Mouse (Mus musculus): Measurements from ENCODE around the gene Eapp.
"Not testable (repeated sequence)": the region's sequence is repeated elsewhere in the genome, so short reads cannot be mapped to it uniquely, and the experiment has no call there.

Gene Eapp

DNA sequence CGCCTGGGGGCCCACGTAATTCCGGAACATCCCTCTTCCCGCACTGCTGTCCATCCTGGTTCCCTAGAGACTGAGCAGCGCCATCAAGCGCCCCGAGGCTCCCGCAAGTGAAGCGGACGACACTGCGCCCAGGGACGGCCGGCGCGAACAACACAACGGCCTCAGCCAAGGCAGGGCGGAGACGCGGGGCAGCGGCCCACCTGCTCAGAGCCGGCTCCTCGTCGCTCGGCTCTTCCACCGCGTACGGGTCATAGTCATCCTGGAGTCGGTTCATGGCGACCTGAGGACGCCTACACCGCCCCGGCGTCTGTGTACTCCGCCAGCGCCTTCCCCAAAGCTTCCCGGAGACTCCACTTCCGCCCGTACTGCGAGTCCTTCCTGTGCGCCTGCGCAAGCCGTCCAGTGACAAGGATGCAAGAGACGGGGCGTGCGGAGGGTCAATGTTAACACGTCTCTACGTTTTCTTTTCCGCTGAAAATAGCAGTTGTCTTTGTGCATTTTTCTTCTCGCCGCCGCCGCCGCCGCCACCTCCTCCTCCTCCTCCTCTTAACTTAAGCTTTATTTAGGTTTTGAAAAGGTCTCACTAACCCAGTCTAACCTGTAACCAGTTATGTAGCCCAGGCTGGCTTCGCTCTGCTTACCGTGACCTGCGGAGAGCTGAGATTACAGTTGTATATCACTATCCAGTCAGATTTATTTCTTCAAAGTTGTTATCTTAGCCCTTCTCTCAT is at the start of gene Eapp:
Eapp (minus strand) TSS at position 387 of the 731 bp plus-strand sequence.
- peak; percentile 96 to 98 for DNase-seq

DNA sequence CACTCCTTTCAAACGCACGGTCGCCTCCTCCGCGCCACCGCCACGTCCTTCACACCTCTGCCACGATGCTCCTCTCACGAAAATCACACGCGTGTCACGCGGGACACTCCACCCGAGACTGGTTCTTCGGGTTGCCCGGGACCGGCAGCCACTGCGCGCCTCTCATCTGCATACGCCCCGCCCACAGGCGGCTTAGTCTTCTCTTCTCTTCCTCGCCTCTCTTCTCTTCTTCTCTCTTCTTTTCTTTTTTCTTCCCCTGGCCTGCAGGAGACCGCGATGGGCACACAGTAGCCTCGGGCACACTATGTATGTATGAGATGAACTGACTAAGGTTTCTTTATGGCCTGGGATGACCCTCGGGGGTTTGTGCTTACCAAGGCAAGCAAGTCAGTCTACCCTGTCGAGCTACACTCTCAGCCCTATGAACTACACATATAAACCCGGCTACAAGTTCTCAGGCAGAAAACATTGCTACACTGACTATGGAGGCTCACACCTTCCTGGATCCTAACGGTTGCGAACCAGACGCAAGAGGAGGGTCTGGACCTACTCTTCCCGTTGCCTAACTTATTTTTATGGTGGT is 43.1 kb upstream of the Eapp start:
- DNase-seq: peak; percentile 22 to 42

DNA sequence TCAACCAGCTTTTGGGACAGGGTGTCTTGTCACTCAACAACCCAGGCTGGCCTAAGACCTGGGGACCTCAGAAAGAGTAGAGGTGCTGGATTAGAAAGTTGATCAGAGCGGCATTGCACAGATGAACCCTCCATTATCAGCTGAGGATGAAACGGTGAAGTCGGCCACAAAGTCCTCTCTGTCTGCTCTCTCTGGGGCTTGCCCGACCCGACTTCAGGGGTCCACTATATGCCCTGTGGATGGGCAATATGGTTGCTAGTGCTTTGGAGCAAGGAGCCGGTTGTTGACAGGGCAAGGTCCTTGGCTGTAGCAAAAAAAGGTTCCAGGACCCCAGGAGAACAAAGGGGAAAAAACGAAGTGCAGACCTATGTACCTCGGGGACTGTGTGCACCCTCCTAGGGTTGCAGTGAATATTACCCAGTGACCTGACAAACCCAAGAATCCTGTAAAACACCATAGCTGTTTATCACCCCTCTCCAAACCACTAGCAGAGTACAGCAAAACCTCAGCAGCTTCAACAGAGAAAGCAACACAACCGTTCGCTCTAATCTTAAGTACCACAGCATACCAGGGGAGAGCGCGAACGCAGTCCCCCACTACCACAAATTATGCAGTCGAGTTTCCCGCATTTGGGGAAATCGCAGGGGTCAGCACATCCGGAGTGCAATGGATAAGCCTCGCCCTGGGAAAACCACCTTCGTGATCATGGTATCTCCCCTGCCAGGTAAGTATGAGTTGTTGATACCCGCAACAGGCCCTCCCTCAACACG is 42.4 kb upstream of the Eapp start:
- DNase-seq: not testable (repeated sequence)

DNA sequence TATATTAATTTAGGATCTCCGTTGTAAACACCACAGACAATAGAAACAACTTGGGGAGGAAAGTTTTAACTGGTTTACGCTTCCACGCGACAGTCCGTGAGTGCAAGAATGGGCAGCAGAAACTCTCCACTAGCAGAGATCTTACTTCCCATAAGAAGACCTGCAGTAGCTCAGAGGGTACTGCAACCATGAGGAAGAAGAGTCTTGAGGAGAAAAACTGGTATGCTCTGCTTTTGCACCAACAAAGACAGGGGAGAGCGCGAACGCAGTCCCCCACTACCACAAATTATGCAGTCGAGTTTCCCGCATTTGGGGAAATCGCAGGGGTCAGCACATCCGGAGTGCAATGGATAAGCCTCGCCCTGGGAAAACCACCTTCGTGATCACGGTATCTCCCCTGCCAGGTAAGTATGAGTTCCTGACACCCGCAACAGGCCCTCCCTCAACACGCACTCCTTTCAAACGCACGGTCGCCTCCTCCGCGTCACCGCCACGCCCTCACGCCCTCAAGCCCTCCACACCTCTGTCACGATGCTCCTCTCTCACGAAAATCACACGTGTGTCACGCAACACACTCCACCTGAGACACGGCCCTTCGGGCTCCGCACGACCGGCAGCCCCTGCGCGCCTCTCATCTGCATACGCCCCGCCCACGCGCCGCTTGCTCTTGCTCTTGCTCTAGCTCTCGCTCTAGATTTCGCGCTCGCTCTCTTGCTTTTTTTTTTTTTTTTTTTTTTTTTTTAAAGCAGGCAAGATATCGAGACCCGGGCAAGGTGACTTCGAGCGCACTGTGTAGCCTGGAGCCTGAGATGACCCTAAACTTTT is 38.8 kb upstream of the Eapp start:
- peak; percentile 25 to 48 for DNase-seq

DNA sequence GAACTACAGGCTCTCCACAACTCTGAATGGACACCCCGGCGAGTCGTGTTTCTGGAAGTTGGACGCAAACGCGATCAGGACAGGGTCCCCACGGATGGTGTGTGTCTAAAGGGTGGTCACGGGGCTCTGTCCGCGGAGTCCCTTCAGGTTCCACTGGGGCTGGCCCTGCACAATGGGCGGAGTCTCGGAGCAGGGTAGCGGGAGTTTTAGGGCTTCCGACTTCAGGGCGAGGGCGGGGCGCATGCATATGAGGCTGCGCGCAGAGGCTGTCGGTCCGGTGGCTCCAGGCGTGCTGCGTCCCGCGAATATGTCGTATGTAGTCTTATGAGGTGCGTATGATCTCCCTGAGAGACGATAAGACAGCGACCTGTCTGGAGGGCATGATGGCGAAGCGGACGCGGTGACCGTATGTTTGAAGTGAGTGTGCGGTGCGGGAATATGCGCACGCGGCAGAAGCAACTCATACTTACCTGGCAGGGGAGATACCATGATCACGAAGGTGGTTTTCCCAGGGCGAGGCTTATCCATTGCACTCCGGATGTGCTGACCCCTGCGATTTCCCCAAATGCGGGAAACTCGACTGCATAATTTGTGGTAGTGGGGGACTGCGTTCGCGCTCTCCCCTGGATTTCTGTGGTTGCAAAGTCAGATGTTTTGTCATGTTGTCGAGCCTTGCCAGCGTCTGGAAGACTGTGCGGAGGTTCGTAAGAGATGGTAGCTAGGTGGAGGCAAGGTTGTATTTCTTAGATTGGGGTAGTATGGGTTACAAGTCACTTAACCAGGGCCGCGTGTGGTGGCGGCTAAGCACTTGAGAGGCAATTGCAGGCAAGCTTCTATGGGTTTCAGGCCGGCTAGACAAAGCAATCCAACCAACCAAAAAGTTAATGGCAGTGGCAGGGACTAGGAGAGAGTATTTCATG is 33.7 kb upstream of the Eapp start:
- DNase-seq: not testable (repeated sequence)

DNA sequence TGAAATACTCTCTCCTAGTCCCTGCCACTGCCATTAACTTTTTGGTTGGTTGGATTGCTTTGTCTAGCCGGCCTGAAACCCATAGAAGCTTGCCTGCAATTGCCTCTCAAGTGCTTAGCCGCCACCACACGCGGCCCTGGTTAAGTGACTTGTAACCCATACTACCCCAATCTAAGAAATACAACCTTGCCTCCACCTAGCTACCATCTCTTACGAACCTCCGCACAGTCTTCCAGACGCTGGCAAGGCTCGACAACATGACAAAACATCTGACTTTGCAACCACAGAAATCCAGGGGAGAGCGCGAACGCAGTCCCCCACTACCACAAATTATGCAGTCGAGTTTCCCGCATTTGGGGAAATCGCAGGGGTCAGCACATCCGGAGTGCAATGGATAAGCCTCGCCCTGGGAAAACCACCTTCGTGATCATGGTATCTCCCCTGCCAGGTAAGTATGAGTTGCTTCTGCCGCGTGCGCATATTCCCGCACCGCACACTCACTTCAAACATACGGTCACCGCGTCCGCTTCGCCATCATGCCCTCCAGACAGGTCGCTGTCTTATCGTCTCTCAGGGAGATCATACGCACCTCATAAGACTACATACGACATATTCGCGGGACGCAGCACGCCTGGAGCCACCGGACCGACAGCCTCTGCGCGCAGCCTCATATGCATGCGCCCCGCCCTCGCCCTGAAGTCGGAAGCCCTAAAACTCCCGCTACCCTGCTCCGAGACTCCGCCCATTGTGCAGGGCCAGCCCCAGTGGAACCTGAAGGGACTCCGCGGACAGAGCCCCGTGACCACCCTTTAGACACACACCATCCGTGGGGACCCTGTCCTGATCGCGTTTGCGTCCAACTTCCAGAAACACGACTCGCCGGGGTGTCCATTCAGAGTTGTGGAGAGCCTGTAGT is 23.4 kb upstream of the Eapp start:
- DNase-seq: not testable (repeated sequence)

DNA sequence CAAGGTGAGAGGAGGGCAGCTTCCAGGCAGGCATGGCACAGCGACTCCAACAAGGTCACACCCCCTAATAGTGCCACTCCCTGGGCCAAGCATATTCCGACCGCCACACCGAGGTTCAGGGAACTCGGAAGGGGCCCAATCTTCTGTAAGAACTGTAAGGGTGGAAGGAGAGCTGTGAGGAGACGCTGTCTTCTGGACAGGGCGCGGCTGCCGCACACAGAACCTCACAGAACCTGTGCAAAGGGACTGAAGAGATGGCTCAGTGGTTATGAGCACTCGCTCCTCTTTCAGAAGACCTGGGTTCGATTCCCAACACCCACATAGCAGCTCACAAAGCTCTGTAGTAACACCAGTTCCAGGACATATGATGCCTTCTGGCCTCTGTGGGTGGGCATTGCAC is 21.8 kb upstream of the Eapp start:
- DNase-seq: peak in 1 of 2 experiments; percentile 6

DNA sequence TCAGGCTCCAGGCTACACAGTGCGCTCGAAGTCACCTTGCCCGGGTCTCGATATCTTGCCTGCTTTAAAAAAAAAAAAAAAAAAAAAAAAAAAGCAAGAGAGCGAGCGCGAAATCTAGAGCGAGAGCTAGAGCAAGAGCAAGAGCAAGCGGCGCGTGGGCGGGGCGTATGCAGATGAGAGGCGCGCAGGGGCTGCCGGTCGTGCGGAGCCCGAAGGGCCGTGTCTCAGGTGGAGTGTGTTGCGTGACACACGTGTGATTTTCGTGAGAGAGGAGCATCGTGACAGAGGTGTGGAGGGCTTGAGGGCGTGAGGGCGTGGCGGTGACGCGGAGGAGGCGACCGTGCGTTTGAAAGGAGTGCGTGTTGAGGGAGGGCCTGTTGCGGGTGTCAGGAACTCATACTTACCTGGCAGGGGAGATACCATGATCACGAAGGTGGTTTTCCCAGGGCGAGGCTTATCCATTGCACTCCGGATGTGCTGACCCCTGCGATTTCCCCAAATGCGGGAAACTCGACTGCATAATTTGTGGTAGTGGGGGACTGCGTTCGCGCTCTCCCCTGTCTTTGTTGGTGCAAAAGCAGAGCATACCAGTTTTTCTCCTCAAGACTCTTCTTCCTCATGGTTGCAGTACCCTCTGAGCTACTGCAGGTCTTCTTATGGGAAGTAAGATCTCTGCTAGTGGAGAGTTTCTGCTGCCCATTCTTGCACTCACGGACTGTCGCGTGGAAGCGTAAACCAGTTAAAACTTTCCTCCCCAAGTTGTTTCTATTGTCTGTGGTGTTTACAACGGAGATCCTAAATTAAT is 18.3 kb upstream of the Eapp start:
- DNase-seq: peak in 1 of 2 experiments; percentile 65

DNA sequence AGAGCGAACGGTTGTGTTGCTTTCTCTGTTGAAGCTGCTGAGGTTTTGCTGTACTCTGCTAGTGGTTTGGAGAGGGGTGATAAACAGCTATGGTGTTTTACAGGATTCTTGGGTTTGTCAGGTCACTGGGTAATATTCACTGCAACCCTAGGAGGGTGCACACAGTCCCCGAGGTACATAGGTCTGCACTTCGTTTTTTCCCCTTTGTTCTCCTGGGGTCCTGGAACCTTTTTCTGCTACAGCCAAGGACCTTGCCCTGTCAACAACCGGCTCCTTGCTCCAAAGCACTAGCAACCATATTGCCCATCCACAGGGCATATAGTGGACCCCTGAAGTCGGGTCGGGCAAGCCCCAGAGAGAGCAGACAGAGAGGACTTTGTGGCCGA is 14.8 kb upstream of the Eapp start:
- peak; percentile 42 to 45 for DNase-seq

DNA sequence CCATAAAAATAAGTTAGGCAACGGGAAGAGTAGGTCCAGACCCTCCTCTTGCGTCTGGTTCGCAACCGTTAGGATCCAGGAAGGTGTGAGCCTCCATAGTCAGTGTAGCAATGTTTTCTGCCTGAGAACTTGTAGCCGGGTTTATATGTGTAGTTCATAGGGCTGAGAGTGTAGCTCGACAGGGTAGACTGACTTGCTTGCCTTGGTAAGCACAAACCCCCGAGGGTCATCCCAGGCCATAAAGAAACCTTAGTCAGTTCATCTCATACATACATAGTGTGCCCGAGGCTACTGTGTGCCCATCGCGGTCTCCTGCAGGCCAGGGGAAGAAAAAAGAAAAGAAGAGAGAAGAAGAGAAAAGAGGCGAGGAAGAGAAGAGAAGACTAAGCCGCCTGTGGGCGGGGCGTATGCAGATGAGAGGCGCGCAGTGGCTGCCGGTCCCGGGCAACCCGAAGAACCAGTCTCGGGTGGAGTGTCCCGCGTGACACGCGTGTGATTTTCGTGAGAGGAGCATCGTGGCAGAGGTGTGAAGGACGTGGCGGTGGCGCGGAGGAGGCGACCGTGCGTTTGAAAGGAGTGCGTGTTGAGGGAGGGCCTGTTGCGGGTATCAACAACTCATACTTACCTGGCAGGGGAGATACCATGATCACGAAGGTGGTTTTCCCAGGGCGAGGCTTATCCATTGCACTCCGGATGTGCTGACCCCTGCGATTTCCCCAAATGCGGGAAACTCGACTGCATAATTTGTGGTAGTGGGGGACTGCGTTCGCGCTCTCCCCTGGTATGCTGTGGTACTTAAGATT is 14.2 kb upstream of the Eapp start:
- DNase-seq: peak in 1 of 2 experiments; percentile 5

DNA sequence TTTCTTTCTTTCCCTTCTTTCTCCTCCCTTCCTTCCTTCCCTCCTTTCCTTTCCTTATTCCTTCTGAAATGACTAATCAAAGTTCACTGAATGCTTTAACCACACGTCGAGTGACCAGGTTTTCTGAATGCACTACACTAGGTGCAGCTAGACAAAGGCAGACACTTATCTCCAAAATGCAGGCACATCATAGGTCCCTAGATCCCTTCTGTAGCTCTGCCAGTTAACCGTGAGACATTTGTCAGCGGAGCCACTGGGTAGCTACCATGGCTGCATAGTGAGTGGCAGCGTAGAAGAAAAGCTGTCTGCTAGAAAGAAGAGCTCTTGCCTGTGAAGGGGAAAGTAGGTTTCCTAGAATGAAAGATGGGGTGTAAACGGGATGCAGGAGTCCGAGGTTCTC is 3.7 kb upstream of the Eapp start:
- DNase-seq: no peak

DNA sequence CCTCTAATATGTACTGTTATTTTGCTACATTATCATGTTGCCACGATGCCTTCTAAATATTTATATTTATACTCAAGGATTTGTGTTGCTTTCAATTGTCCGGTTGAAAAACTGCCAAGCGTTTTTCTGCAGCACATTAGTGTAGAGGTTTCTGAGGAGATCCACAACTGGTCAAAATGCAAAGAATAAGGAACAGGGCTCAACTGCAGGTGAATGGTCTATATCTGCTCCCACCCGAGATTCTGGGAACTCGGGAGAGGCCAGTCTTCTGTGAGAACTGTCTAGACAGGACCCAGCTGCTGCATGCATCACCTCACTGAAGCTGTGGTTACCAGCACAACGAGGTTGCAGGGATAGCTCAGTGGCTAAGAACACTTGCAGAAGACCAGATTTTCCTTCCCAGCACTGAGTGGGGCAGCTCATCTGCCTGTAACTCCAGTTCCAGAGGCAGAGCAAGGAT is 2.1 kb upstream of the Eapp start:
- DNase-seq: no peak

DNA sequence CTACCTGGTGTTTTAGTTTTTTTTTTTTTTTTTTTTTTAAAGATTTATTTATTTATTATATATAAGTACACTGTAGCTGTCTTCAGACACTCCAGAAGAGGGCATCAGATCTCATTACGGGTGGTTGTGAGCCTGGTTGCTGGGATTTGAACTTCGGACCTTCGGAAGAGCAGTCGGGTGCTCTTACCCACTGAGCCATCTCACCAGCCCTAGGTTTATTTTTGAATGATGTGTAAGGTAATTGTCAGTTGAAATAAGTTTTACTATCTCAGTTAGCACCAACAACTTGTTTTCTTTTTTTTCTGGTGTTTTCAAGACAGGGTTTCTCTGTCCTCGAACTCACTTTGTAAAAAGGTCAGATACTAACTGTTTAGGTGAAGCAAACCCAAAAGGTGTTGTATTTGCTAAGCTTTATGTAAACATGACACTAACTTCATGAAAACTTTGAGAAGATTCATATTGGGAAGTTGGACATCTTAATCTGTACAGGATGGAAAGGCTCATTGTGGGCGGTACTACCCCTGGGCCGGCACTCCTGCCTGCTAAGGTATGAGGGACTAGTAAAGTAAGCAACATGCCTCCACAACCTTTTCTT is 1.4 kb upstream of the Eapp start:
- peak in 1 of 2 experiments; percentile 36 for DNase-seq

DNA sequence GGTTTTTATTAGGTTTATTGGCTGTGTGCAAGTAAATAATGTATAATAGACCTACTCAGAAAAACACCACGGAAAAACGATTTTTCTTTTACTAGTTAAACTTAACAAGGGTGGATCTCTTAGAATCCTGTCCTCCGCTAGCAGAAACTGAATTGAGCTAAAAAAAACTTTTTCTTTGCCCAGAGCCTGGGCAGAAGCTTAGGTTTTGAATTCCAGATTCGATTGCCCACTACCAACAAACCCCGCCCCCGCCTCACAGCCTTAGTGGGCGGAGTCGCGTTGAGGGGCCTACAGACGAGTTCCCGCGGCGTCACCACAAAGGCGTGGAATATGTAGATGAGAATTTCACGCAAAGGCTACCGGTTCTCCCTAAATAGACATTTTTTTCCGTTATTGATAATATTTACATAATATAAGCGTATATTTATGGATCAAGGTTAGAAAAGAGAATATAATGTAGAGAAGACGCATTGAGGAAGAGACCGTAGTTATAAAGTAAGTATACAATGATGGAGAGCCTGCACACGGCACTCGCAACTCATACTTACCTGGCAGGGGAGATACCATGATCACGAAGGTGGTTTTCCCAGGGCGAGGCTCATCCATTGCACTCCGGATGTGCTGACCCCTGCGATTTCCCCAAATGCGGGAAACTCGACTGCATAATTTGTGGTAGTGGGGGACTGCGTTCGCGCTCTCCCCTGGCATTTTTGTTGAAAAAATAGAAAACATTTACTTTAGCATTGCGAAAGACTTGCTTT is 725 bp upstream of the Eapp start:
- DNase-seq: peak; percentile 89 to 96

DNA sequence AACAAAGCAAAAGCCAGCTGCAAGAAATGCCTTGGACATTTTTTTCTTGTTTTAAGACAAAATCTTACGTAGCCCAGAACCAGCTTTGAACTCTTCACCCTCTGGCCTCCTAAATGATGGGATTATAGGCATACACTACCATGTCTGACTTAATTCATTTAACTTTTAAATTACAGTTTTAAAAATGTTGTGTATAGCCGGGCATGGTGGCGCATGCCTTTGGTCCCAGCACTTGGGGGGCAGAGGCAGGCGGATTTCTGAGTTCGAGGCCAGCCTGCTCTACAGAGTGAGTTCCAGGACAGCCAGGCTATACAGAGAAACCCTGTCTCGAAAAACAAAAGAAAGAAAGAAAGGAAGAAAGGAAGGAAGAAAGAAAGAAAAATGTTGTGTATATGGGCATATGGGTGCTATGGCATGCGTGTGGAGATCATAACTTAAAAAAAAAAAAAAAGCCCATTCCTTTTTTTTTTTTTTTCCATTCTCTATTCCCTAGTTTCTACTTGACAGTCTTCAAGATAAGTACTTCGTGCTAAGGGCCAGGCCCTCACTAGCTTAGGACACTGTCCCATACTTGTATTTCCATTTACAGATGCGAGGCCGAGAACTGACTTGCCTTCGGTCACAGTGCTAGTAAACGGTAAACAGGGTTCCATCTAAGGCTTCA is 718 bp downstream of the Eapp start:
- no peak for DNase-seq

DNA sequence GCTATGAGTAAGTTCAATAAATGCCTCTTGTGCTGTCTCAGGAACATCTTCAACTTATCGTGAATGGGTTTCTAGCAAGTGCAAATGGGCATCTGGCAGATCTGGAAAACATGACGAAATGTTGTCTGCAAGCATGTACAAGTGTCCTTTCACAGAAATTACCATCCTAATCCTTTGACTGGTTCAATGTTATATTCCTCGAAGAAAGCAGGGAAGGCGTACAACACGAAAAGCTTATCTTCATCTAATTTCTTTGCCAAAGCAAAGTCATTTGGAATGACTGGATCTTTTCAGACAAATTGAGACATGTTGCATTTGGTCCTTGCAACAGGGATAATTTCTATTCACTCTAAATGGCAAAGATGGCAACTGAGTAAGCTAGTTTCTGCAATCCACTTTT is 6.6 kb downstream of the Eapp start:
- DNase-seq: no peak

DNA sequence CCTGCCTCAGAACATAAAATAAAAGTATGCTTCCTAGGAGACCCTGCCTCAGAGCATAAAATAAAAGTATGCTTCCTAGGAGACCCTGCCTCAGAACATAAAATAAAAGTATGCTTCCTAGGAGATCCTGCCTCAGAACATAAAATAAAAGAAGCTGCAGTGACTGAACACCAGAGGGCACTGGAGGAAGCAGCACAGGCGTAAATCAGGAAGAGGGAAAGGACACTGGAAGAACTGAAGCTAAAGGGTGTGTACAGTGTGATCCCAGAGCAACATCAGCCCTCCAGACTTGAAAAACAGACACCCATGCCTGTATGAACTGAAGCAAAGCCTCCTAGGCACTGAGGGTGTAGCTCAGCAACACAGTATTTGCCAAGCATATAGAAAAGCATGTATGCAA is 12.5 kb downstream of the Eapp start:
- no peak for DNase-seq

All from cerebellum, postnatal 25 days (tissue).